Mouse (Mus musculus) MEL (cell line): Measurements from ENCODE around the gene Swt1. TPM values are rescaled to one million over a fixed set of nuclear protein-coding genes. Genes with fewer than 3 reads are reported as not detected.
"Not testable (repeated sequence)": the region's sequence is repeated elsewhere in the genome, so short reads cannot be mapped to it uniquely, and the experiment has no call there.

Experiments
- DNase-seq: peaks from one replicate; pipeline ENCODE4 v3.0.0; 2011; ENCODE audit warnings: low read depth, low spot score
- H3K27ac ChIP-seq: 2 replicates; pipeline ENCODE4 v1.5.1; 2012; ENCODE audit warnings: low read depth, mild to moderate bottlenecking, control low read depth, low read length, moderate library complexity; ENCODE audit not compliant: control insufficient read depth
- H3K27me3 ChIP-seq, 2 experiments: fragments of 150-350 bp in 1 of 2; sonication (generic) in 1 of 2; 2 replicates each; pipeline ENCODE4 v1.6.1; 2012; ENCODE audit warnings: low read length in 2 of 2, mild to moderate bottlenecking in 2 of 2, improper control_type of control experiment in 1 of 2, moderate library complexity in 1 of 2; ENCODE audit not compliant: insufficient read depth in 2 of 2, control insufficient read depth in 1 of 2
- H3K36me3 ChIP-seq, 2 experiments: 2 replicates each; pipeline ENCODE4 v1.6.1; 2012 to 2014; ENCODE audit warnings: low read length in 2 of 2, improper control_type of control experiment in 1 of 2, inconsistent platforms in 1 of 2, mild to moderate bottlenecking in 1 of 2; ENCODE audit not compliant: insufficient read depth in 2 of 2, control insufficient read depth in 1 of 2
- H3K4me1 ChIP-seq, 2 experiments: fragments of 150-350 bp in 1 of 2; sonication (generic) in 1 of 2; 2 replicates each; pipeline ENCODE4 v1.6.1; 2012; ENCODE audit warnings: low read length in 2 of 2, improper control_type of control experiment in 1 of 2, mild to moderate bottlenecking in 1 of 2; ENCODE audit not compliant: insufficient read depth in 2 of 2, control insufficient read depth in 1 of 2
- H3K4me3 ChIP-seq, 2 experiments: fragments of 150-350 bp in 1 of 2; sonication (generic) in 1 of 2; 2 replicates each; pipeline ENCODE4 v1.5.1; 2012; ENCODE audit warnings: low read depth in 2 of 2, low read length in 2 of 2, mild to moderate bottlenecking in 2 of 2, moderate library complexity in 2 of 2, control low read depth in 1 of 2, improper control_type of control experiment in 1 of 2; ENCODE audit not compliant: control insufficient read depth in 1 of 2, insufficient read depth in 1 of 2
- H3K79me2 ChIP-seq: 2 replicates; pipeline ENCODE4 v1.6.1; 2012; ENCODE audit warnings: mild to moderate bottlenecking, low read length, moderate library complexity; ENCODE audit not compliant: control insufficient read depth, poor library complexity, insufficient read depth
- H3K9ac ChIP-seq: 2 replicates; pipeline ENCODE4 v1.6.1; 2012; ENCODE audit warnings: low read depth, mild to moderate bottlenecking, control low read depth, low read length, moderate library complexity; ENCODE audit not compliant: control insufficient read depth, poor library complexity, severe bottlenecking
- H3K9me3 ChIP-seq: fragments of 150-350 bp; sonication (generic); replicated peaks from 2 replicates; pipeline ENCODE4 v1.6.1; 2012; ENCODE audit warnings: mild to moderate bottlenecking, low read length, improper control_type of control experiment, moderate library complexity; ENCODE audit not compliant: insufficient read depth
- CHD1 ChIP-seq: IDR thresholded peaks from 2 replicates; pipeline ENCODE4 v1.6.1; 2012; ENCODE audit warnings: low read depth, mild to moderate bottlenecking, inconsistent platforms, low read length, improper control_type of control experiment
- CHD2 ChIP-seq: IDR thresholded peaks from 2 replicates; pipeline ENCODE4 v1.6.1; 2011; ENCODE audit warnings: low read length, improper control_type of control experiment
- E2F4 ChIP-seq: IDR thresholded peaks from 2 replicates; pipeline ENCODE4 v1.6.1; 2011; ENCODE audit warnings: low read depth, low read length, improper control_type of control experiment, borderline replicate concordance
- ETS1 ChIP-seq: IDR thresholded peaks from 2 replicates; pipeline ENCODE4 v1.6.1; 2012; ENCODE audit warnings: low read depth, mild to moderate bottlenecking, inconsistent platforms, low read length, improper control_type of control experiment, moderate library complexity
- HCFC1 ChIP-seq: IDR thresholded peaks from 2 replicates; pipeline ENCODE4 v1.6.1; 2012; ENCODE audit warnings: low read depth, mild to moderate bottlenecking, inconsistent platforms, low read length, improper control_type of control experiment, moderate library complexity
- JUND ChIP-seq: IDR thresholded peaks from 2 replicates; pipeline ENCODE4 v1.6.1; 2011; ENCODE audit warnings: low read depth, mild to moderate bottlenecking, improper control_type of control experiment, low read length
- MAX ChIP-seq: IDR thresholded peaks from 2 replicates; pipeline ENCODE4 v1.6.1; 2011; ENCODE audit warnings: low read length, improper control_type of control experiment
- MYC ChIP-seq: IDR thresholded peaks from 2 replicates; pipeline ENCODE4 v1.6.1; 2011; ENCODE audit warnings: low read depth, mild to moderate bottlenecking, low read length, improper control_type of control experiment, moderate library complexity
- NELFE ChIP-seq: IDR thresholded peaks from 2 replicates; pipeline ENCODE4 v1.6.1; 2011; ENCODE audit warnings: low read depth, low read length, improper control_type of control experiment
- NRF1 ChIP-seq: IDR thresholded peaks from 2 replicates; pipeline ENCODE4 v1.6.1; 2014; ENCODE audit warnings: low read depth, mild to moderate bottlenecking, inconsistent platforms, low read length, improper control_type of control experiment, moderate library complexity; ENCODE audit not compliant: poor library complexity, insufficient read depth, severe bottlenecking
- POLR2AphosphoS2 ChIP-seq: IDR thresholded peaks from 2 replicates; pipeline ENCODE4 v1.6.1; 2011; ENCODE audit warnings: low read length, improper control_type of control experiment
- POLR2AphosphoS5 ChIP-seq: IDR thresholded peaks from 2 replicates; pipeline ENCODE4 v1.6.1; 2012; ENCODE audit warnings: low read depth, borderline replicate concordance, mild to moderate bottlenecking, inconsistent platforms, low read length, moderate library complexity, mixed read lengths
- RAD21 ChIP-seq: IDR thresholded peaks from 2 replicates; pipeline ENCODE4 v1.6.1; 2011; ENCODE audit warnings: mild to moderate bottlenecking, low read depth, low read length, improper control_type of control experiment
- SIN3A ChIP-seq: IDR thresholded peaks from 2 replicates; pipeline ENCODE4 v1.6.1; 2012; ENCODE audit warnings: low read length, improper control_type of control experiment, inconsistent platforms
- SMC3 ChIP-seq: IDR thresholded peaks from 2 replicates; pipeline ENCODE4 v1.6.1; 2011; ENCODE audit warnings: low read depth, low read length, improper control_type of control experiment
- TAL1 ChIP-seq: IDR thresholded peaks from 2 replicates; pipeline ENCODE4 v1.6.1; 2012; ENCODE audit warnings: mild to moderate bottlenecking, inconsistent platforms, low read length, moderate library complexity, mixed read lengths
- USF1 ChIP-seq: IDR thresholded peaks from 2 replicates; pipeline ENCODE4 v1.6.1; 2014; ENCODE audit warnings: low read depth, mild to moderate bottlenecking, inconsistent platforms, low read length, improper control_type of control experiment, moderate library complexity
- USF2 ChIP-seq, 2 experiments: IDR thresholded peaks; 2 replicates each; pipeline ENCODE4 v1.6.1; 2011 to 2012; ENCODE audit warnings: improper control_type of control experiment in 2 of 2, low read length in 2 of 2, borderline replicate concordance in 1 of 2, inconsistent platforms in 1 of 2, low read depth in 1 of 2, mild to moderate bottlenecking in 1 of 2; ENCODE audit not compliant: insufficient read depth in 1 of 2
- ZC3H11A ChIP-seq: IDR thresholded peaks from 2 replicates; pipeline ENCODE4 v1.6.1; 2012; ENCODE audit warnings: low read depth, mild to moderate bottlenecking, inconsistent platforms, low read length, improper control_type of control experiment
- ZKSCAN1 ChIP-seq: IDR thresholded peaks from 2 replicates; pipeline ENCODE4 v1.6.1; 2012; ENCODE audit warnings: low read depth, mild to moderate bottlenecking, inconsistent platforms, low read length, improper control_type of control experiment, moderate library complexity
- polyA plus RNA-seq, 2 experiments: library from polyadenylated mRNA; stranded (reverse) in 1 of 2; unstranded in 1 of 2; fragments of >175 nt in 1 of 2; fragments of >200 nt in 1 of 2; gene quantifications; 2 replicates each; pipeline versions ENCODE4 v1.2.1 to v1.2.4; 2012; ENCODE audit warnings: low replicate concordance in 2 of 2, low read depth in 1 of 2; ENCODE audit not compliant: insufficient read length in 2 of 2, insufficient read depth in 1 of 2, missing spikeins in 1 of 2
- total RNA-seq: library from RNA; depleted of rRNA; stranded (reverse); fragments of 300-350 nt; gene quantifications from 2 replicates; pipeline ENCODE4 v1.2.3, GENCODE M21; 2012

Gene Swt1
- total and polyA plus RNA-seq, 3 experiments: 13.5 to 13.7 TPM; not detected in 1

GRCm38 (mm10) chr1:151428263-151429221, at the start of gene Swt1, which contains the start of gene Trmt1l (continued):
- TF ChIP-seq POLR2AphosphoS5 (peak; percentile 32; the same call in 1 of the 2 replicates), CHD1 (peak; percentile 10; the same call in 1 of the 2 replicates), TAL1 (no peak), POLR2AphosphoS2 (peak; percentile 95), USF2 (IDR thresholded peaks at IDR 0.05; ENCODE audit: borderline replicate concordance in 1 of 2, insufficient read depth in 1 of 2, low read depth in 1 of 2, low read length in 2 of 2) (no peak)

GRCm38 (mm10) chr1:151472386-151472785, 44.1 kb upstream of the Swt1 start:
- H3K4me3 ChIP-seq, H3K9ac ChIP-seq, H3K4me1 ChIP-seq, DNase-seq, H3K27ac ChIP-seq, H3K9me3 ChIP-seq, H3K79me2 ChIP-seq, H3K27me3 ChIP-seq: not testable (repeated sequence)
- peaks cover 0 to 50% of the 10 kb centered on the region in 2 experiments; a peak in 2 of 4 replicates for H3K36me3 ChIP-seq

GRCm38 (mm10) chr1:151471429-151471828, 43.2 kb upstream of the Swt1 start:
- no peak for TF ChIP-seq RAD21
- no peak for TF ChIP-seq HCFC1
- DNase-seq: no peak
- H3K36me3 ChIP-seq: peaks cover 0 to 44% of the 10 kb centered on the region in 2 experiments; a peak in 2 of 4 replicates
- H3K27ac ChIP-seq: no peak overlapping the region
- H3K9ac ChIP-seq: no peak overlapping the region
- H3K4me1 ChIP-seq: no peaks in the 10 kb centered on the region
- no peaks in the 10 kb centered on the region for H3K27me3 ChIP-seq
- H3K9me3 ChIP-seq: no peaks in the 10 kb centered on the region
- H3K79me2 ChIP-seq: no peaks in the 10 kb centered on the region
- H3K4me3 ChIP-seq: no peak overlapping the region

GRCm38 (mm10) chr1:151466571-151466970, 38.3 kb upstream of the Swt1 start:
- no peaks in the 10 kb centered on the region for H3K27me3 ChIP-seq
- no peak overlapping the region for H3K27ac ChIP-seq
- no peaks in the 10 kb centered on the region for H3K79me2 ChIP-seq
- no peak overlapping the region for H3K9ac ChIP-seq
- H3K4me1 ChIP-seq: no peaks in the 10 kb centered on the region
- no peaks in the 10 kb centered on the region for H3K9me3 ChIP-seq
- peaks cover 0 to 9% of the 10 kb centered on the region in 2 experiments; a peak in 2 of 4 replicates for H3K36me3 ChIP-seq
- TF ChIP-seq ZC3H11A (no peak), USF1 (no peak), NRF1 (no peak), NELFE (no peak), ETS1 (no peak), CHD2 (no peak), E2F4 (no peak), MAX (no peak), SIN3A (no peak), SMC3 (no peak), ZKSCAN1 (no peak), JUND (no peak), HCFC1 (no peak), MYC (no peak)
- H3K4me3 ChIP-seq: no peak overlapping the region
- no peak for DNase-seq
